Mouse (Mus musculus) limb, embryonic 14.5 days (tissue): ENCODE data around the gene Lgmn. TPM values are rescaled to one million over a fixed set of nuclear protein-coding genes. Genes with fewer than 3 reads are reported as not detected.

Experiments used
- ATAC-seq: fragments of 200-750 bp; cut with Nextera tagmentation; 2 replicates; pipeline ENCODE4 v1.8.0; 2017; ENCODE audit warnings: low read depth, moderate number of reproducible peaks, moderate TSS enrichment; ENCODE audit not compliant: low FRiP score
- DNase-seq: peaks from one replicate; pipeline ENCODE4 v3.0.0-alpha.2; 2015; ENCODE audit warnings: low spot score
- H3K27ac ChIP-seq: fragments of 300-500 bp; sonication (generic); replicated peaks from 2 replicates; pipeline ENCODE4 v1.5.1; 2014; ENCODE audit warnings: low read depth, mild to moderate bottlenecking, low read length, moderate library complexity, mixed read lengths
- H3K27me3 ChIP-seq: fragments of 300-500 bp; sonication (generic); 2 replicates; pipeline ENCODE4 v1.6.1; 2014; ENCODE audit warnings: low read length, mixed read lengths; ENCODE audit not compliant: control insufficient read depth, insufficient read depth
- H3K36me3 ChIP-seq: fragments of 300-500 bp; sonication (generic); 2 replicates; pipeline ENCODE4 v1.6.1; 2014; ENCODE audit warnings: mild to moderate bottlenecking, low read length, moderate library complexity, mixed read lengths; ENCODE audit not compliant: control insufficient read depth, insufficient read depth
- H3K4me1 ChIP-seq: fragments of 300-500 bp; sonication (generic); 2 replicates; pipeline ENCODE4 v1.6.1; 2014; ENCODE audit warnings: antibody characterized with exemption, low read length, mixed read lengths; ENCODE audit not compliant: control insufficient read depth, insufficient read depth
- H3K4me2 ChIP-seq: fragments of 300-500 bp; sonication (generic); replicated peaks from 2 replicates; pipeline ENCODE4 v1.6.1; 2014; ENCODE audit warnings: low read depth, mild to moderate bottlenecking, low read length, moderate library complexity; ENCODE audit not compliant: severe bottlenecking
- H3K4me3 ChIP-seq: fragments of 300-500 bp; sonication (generic); replicated peaks from 2 replicates; pipeline ENCODE4 v1.5.1; 2014; ENCODE audit warnings: low read length
- H3K9ac ChIP-seq: fragments of 300-500 bp; sonication (generic); 2 replicates; pipeline ENCODE4 v1.6.1; 2014; ENCODE audit warnings: mild to moderate bottlenecking, low read depth, low read length, moderate library complexity; ENCODE audit not compliant: severe bottlenecking
- H3K9me3 ChIP-seq: fragments of 300-500 bp; sonication (generic); 2 replicates; pipeline ENCODE4 v1.6.1; 2016; ENCODE audit warnings: low read length; ENCODE audit not compliant: control insufficient read depth
- POLR2A ChIP-seq: fragments of 200-500 bp; IDR thresholded peaks from 2 replicates; pipeline ENCODE4 v1.8.0; 2012; ENCODE audit warnings: inconsistent platforms, mild to moderate bottlenecking, moderate library complexity, borderline replicate concordance; ENCODE audit not compliant: insufficient read depth, insufficient read length; ENCODE audit errors: extremely low read depth
- whole genome bisulfite sequencing: fragments of 180-500 bp; shearing (Covaris S2); extraction: QIAGEN DNeasy Blood & Tissue Kit; methylation state at CpG from one replicate; pipeline ENCODE4 v1.1.7; 2014; 5-methylcytosine and 5-hydroxymethylcytosine counted together
- polyA plus RNA-seq, 2 experiments: library from polyadenylated mRNA; depleted of rRNA in 1 of 2; stranded (reverse) in 1 of 2; unstranded in 1 of 2; fragments of >200 nt; fragmentation: Nextera tagmentation in 1 of 2; extraction: Ambion mirVana in 1 of 2; gene quantifications; 2 replicates each; pipeline versions ENCODE4 v1.2.1 to v1.2.3; 2012 to 2014

The Lgmn gene
- polyA plus RNA-seq, 2 experiments: 78.7 to 105 TPM

DNA sequence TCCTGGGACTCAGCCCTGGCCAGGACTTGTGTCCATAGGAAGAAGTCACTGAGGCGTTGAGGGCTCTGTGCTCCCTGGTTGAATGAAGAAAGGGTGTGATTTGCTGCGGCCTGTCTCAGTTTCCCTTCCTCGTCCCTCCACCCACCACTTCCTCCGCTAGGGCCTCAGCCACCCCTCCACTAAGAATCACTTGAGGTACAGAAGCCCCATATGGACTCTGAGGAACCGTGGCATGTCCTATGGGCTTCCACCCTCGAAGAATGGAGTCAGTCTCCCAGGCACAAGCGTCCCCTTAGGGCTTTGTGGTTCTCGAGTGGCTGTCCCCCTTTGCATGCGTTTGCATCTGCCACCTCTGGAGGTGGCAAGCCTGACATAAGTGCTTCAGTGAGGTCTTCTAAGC, 56.3 kb downstream of the Lgmn start:
- DNase-seq: no peak
- Histone ChIP-seq H3K4me3 (no peak overlapping the region), H3K4me2 (no peak overlapping the region), H3K27me3 (no peaks in the 10 kb centered on the region), H3K27ac (no peak overlapping the region), H3K9ac (no peak overlapping the region), H3K4me1 (no peaks in the 10 kb centered on the region), H3K9me3 (no peaks in the 10 kb centered on the region), H3K36me3 (peaks cover 6% of the 10 kb centered on the region; the same call in 1 of the 2 replicates)
- TF ChIP-seq POLR2A: no peak
- ATAC-seq: no peak
- 83% methylated on average over 9 of the region's 9 CpGs for WGBS

DNA sequence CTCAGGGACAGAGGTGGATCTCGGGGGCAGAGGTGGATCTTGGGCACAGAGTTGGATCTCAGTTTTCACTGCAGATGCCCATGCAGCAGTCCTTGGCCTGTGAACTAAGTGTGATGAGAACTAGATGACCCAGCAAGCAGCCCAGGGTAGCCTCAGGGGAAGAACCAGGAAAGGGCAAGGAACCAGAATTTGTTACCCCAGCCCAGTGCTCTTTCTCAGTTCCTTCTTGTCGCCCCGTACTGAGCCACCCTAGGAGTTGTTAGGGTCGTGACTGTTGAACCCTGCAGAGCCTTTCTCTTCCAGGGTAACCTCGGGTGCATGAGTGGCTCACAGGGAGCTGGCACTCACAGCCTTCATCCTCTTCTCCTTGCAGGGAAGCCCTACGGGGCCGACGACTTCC, 57.4 kb downstream of the Lgmn start:
- H3K4me2 ChIP-seq: no peak overlapping the region
- TF ChIP-seq POLR2A: no peak
- H3K9me3 ChIP-seq: no peaks in the 10 kb centered on the region
- DNase-seq (no peak), ATAC-seq (no peak)
- H3K9ac ChIP-seq: no peak overlapping the region
- H3K27ac ChIP-seq: no peak overlapping the region
- H3K36me3 ChIP-seq: peaks cover 6% of the 10 kb centered on the region; the same call in 1 of the 2 replicates
- H3K27me3 ChIP-seq: no peaks in the 10 kb centered on the region
- 74% methylated on average over 8 of the region's 8 CpGs for WGBS
- H3K4me1 ChIP-seq: no peaks in the 10 kb centered on the region
- H3K4me3 ChIP-seq: no peak overlapping the region

DNA sequence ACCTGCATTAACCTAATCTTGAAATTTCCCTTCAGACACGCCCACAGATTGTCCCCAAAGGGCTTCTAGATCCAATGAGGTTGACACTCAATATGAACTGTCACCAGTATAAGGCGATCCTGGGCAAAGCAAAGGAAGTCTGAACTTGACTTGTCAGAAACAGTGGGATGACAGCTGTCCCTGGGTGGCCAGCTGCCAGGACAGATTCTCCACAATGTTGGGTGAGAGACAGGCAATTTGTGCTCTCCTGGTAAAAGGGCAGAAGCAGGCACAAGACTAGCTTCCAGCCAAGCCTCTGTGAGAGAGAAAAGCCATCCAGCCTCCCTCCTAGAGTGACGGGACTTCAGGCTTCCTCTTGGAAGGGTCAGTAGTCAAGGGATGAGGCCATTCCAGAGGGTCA, 67.3 kb downstream of the Lgmn start:
- H3K9me3 ChIP-seq: no peaks in the 10 kb centered on the region
- H3K4me1 ChIP-seq: peaks cover 7% of the 10 kb centered on the region; the same call in 1 of the 2 replicates
- no peak overlapping the region for H3K4me3 ChIP-seq
- H3K36me3 ChIP-seq: 0 out of 2 replicates have a peak, but pooled peaks cover 11% of the 10 kb centered on the region
- H3K27me3 ChIP-seq: no peaks in the 10 kb centered on the region
- DNase-seq (no peak), ATAC-seq (no peak)
- H3K27ac ChIP-seq: no peak overlapping the region
- no peak for TF ChIP-seq POLR2A
- WGBS: 76% methylated on average over 3 of the region's 3 CpGs
- H3K4me2 ChIP-seq: no peak overlapping the region
- H3K9ac ChIP-seq: no peak overlapping the region

DNA sequence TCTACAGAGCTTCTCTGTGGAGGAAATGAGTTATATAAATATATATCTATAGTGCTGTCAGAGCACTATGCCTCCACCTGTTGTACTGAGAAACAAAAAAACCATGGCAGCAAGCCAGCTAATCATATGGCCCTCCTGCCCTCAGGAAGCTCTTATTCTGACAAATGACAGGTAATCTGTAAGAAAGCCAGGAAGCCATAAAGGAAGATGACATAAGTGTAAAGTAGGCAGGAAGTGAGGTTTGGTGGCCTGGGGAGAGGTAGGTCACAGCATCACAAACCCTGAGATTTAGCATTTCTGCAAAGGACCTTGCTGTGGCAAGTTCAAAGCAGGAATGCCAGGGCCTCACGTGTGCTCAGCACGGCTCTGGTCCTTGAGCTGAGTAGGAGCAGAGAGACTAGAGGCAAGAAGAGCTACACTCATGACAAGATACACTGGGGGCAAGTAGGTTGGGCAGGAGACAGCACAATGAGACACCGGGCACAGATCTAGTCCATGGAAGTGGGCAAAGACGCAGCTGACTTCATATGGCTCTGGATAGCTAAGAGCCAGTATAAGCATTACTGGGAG, 68.6 kb downstream of the Lgmn start:
- no peak overlapping the region for H3K27ac ChIP-seq
- WGBS: 79% methylated on average over 4 of the region's 4 CpGs
- TF ChIP-seq POLR2A: no peak
- DNase-seq (no peak), ATAC-seq (no peak)
- H3K36me3 ChIP-seq: 0 out of 2 replicates have a peak, but pooled peaks cover 10% of the 10 kb centered on the region
- H3K4me1 ChIP-seq: peaks cover 7% of the 10 kb centered on the region; the same call in 1 of the 2 replicates
- no peaks in the 10 kb centered on the region for H3K9me3 ChIP-seq
- no peaks in the 10 kb centered on the region for H3K27me3 ChIP-seq
- no peak overlapping the region for H3K4me2 ChIP-seq
- H3K9ac ChIP-seq: no peak overlapping the region
- no peak overlapping the region for H3K4me3 ChIP-seq

DNA sequence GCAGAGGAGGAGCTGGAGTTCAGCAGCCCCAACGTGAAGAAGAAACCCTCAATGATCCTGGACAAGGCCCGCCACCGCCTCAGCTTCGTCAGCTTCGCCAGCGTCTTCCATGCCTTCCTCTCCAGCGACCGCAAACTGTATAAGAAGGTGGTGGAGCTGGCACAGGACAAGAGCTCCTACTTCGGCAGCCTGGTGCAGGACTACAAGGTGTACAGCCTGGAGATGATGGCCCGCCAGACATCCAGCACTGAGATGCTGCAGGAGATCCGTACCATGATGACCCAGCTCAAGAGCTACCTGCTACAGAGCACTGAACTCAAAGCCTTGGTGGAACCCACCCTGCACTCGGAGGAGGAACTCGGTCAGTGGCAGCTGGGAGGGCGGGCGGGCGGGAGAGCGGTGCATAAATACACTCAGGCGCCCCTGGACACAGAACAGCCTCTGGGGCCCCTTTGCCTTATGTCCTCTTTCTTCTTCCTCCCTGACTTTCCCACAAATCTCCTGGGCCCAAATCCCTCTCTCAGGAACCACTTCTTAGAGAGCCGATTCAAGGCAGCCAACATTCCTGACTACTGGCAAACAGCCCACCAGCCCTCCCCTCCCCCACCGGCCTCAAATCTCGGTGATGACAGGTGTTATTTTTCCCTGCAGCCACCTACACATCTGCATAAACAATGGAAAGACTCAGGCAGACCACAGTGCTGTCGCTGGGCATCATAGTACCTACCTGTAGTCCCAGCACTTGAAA, 70.0 kb downstream of the Lgmn start:
- no peak overlapping the region for H3K4me3 ChIP-seq
- ATAC-seq (no peak), DNase-seq (no peak)
- no peaks in the 10 kb centered on the region for H3K9me3 ChIP-seq
- no peak overlapping the region for H3K4me2 ChIP-seq
- no peak overlapping the region for H3K27ac ChIP-seq
- 69% methylated on average over 22 of the region's 22 CpGs for WGBS
- 0 out of 2 replicates have a peak, but pooled peaks cover 8% of the 10 kb centered on the region for H3K36me3 ChIP-seq
- TF ChIP-seq POLR2A: no peak
- H3K27me3 ChIP-seq: no peaks in the 10 kb centered on the region
- no peak overlapping the region for H3K9ac ChIP-seq
- peaks cover 7% of the 10 kb centered on the region; the same call in 1 of the 2 replicates for H3K4me1 ChIP-seq
